Mouse (Mus musculus): ENCODE measurements around the gene 0610009B22Rik.
"Not testable (repeated sequence)": the region's sequence is repeated elsewhere in the genome, so short reads cannot be mapped to it uniquely, and the experiment has no call there.

Gene 0610009B22Rik

DNA sequence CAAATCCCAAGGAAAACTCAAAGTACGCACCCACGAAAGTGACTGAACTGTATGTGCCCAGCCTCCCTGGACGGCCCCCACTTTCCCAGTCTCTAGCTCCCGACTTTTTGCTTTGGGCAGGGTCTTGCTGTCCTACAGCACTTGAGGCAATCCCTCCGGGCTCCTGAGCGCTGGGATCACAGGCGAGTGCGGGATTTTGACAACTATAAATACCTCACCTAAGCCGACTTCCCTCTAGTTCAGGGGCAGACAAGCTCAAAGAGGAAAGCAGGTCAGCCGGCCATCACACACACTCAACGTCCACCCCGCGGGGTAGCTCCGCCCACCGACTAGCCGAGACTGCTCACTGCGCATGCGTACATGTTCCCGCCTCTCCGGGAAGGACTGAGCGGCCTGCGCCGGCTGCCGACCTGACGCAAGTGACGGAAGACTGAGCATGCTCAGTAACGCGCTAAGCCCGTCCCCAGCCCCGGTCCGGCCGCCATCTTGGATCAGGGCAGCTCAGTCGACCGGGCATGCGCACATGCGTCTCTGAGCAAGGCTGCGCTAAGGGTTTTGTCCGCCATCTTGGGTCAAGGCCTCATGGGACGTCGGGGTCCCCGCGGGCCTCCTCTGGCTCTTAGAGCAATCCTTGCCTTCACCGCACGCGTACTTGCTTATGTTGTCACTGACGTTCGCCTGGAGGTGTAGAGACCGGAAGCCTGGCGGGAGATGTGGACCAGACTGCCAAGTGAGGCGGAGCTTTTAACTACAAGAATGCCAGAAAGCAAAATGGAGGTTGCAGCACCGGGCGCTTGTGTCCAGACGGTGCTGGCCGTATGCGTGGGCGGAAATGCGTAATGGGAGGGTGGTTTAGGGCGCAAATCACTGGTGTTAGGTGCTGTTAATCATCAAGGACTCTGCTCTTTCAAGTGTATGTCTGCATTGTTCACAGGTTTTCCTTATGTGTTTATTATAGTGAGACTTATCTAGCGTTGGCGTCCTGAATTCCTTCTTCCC is at the start of gene 0610009B22Rik:
Gene 0610009B22Rik, minus strand, starts transcription at position 545 of the 999 bp plus-strand sequence.
- peak; percentile 100 for DNase-seq

DNA sequence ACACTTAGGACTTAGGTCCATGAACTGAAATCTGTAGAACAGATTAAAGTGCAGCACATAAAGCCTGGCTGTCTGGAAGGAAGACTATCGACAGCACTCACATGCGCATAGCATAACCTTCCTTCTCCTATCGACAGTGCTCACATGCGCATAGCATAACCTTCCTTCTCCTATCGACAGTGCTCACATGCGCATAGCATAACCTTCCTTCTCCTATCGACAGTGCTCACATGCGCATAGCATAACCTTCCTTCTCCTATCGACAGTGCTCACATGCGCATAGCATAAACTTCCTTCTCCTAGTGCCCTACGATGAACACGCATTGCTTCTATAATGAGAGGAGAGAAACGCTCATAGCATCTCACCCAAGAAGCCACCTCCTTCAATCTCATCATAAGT is 45.5 kb upstream of the 0610009B22Rik start:
- DNase-seq, result not testable (repeated sequence)

DNA sequence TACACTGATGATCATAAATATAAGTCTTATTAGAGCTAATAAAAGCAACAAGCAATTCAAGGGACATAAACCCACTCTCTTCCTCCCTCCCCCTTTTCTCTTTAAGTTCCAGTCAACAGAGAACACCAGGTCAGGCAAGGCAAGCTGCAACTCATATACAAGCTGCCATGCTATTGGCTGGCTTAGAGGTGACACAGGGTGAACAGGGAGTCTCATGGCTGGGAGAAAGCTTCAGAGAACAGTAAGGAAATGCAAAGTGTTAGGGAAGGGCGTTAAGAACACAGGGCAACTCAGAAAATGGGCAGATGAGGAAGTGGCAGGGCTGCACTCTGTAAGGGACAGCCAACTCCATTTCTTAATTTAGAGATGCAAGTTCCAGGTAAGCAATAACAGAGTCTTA is 44.2 kb upstream of the 0610009B22Rik start:
- DNase-seq, result no peak

DNA sequence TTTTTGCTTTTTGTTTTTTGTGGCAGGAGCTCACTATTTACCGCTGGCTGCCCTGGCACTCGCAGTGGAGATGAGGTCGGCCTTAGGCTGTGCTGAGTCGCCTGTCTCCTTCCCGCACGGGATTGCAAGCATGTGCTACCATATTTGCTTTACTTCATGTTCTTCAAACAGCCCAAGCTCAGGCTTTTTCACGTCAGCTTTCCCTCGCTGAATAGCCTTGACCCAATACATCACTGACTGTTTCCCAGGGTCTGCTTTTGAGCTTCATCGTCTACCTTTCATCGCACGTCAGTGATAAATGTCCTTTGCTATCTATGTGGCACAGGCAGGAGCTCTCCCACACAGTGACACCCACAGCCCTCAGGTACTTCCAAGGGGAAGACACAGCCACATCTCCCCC is 32.4 kb upstream of the 0610009B22Rik start:
- DNase-seq, result no peak

DNA sequence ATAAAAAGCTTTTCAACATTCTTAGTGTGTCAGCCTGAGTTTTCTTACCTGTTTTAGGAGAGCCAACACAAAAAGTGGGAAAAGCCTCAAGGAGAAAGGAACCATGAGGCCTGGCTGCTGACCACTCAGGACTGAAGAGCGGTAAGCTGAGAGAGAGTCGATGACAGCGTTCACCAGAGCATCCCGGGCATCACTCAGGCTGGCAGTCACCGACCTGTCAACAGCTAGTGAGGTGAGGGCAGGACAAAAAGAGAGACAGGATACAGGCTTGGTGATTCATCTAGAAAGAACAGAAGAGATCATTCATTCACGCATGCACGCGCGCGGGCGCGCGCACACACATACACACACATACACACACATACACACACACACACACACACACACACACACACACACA is 18.4 kb upstream of the 0610009B22Rik start:
- no peak for DNase-seq

DNA sequence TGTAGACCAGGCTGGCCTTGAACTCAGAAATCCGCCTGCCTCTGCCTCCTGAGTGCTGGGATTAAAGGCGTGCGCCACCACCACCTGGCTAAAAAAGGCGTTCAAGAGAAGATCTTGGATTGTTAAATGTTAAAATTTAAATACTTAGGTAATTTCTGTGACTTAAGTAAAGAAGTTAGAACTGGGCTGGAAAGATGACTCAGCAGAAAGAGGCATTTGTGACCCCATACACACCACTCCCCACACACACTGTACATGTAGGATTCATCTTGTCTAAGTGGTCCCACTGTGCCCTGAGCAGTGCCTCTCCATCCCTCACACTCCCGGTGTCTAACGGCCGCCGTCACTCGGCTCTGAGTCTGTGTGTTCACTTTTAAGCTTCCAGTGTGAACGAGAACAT is 17.8 kb upstream of the 0610009B22Rik start:
- no peak for DNase-seq

DNA sequence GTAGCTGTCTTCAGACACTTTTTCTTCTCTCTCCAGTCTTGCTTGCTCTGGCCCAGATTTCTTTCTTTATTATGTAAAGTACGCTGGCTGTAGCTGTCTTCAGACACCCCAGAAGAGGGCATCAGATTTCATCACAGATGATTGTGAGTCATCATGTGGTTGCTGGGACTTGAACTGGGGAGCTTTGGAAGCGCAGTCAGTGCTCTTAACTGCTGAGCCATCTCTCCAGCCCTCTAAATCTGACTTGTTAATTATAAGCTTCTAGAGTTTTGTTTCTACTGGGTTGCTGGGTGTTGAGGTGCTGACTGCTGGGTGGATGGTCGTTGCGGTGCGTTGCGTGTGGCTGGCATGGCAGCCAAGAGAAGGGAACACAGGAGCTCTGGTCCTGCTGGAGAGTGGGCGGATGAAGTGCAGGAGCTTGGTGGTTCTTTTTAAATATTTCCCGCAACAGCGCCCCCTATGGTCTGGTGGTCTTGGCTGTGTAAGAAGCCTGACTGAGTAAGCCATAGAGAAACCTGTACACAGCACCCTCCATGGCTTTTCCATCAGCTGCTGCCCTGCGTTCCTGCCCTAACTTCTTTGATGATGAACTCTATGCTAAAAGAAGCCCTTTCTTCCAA is 14.8 kb upstream of the 0610009B22Rik start:
- no peak for DNase-seq

DNA sequence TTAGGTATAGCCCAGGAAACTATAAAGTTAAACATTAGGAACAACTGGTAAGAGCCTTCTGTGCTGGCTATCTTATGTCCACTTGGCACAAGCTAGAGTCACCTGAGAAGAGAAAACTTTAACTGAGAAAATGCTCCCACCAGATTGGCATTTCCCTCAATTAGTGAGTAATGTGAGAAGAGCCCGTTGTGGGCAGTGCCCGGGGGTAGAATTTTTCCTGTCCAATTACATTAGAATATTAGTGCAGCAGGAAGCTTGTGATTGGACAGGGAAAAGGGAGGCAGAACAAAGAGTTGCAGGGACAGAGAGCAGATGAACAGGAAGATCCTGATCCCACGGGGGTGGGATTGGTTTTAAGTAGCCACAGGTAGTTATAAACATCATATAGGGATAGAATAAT is 14.2 kb upstream of the 0610009B22Rik start:
- no peak for DNase-seq

DNA sequence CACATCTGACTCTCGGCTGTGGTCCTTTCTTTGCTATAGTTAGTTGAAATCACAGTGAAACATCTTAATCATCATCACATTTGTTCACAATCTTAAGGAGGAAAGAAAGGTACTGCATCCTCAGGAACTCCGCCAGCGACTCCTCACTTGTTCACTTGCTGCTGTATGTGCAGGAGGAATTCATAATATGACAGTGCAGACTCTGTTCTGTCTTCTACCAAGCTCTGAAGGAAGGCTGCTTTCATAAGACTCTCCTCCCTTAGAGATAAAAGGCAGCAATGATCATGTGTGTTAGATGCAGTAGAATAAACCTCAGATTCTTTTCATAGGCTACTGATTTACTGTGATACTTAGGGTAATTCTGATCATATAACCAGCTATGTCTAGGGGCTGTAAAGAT is 6.3 kb upstream of the 0610009B22Rik start:
- no peak for DNase-seq

DNA sequence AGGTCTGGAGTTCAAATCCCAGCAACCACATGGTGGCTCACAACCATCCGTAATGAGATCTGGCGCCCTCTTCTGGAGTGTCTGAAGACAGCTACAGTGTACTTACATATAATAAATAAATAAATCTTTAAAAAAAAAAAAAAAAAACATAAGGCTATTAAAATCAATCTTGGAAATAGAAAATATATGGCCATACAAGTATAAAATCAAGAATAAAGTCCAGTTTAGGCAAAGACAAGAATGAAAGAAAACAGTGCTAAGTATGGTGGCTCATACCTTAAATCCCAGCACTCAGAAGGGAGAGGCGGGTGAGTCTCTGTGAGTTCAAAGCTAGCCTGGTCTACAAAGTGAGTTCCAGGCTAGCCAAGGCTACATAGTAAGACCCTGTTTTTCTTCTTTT is 1.9 kb upstream of the 0610009B22Rik start:
- not testable (repeated sequence) for DNase-seq

DNA sequence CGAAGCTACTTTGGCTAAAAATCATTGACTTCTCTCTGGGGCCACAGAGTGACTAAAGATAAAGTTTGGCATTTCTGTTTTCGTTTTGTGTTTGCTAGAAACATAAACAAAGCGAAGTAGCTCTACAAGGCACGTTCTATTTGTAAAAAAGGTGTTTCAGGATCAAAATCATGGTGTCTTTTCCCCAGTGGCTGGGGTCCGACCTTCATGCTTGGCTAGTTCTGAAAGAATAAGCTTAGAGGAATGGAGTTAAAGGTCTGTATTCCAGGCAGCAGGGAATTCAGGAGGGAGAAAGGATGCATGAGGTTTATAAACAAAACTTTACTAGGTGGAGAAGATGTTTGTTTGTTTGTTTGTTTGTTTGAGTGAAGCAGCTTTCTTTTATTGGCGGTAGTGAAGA is 669 bp upstream of the 0610009B22Rik start:
- DNase-seq, result no peak

DNA sequence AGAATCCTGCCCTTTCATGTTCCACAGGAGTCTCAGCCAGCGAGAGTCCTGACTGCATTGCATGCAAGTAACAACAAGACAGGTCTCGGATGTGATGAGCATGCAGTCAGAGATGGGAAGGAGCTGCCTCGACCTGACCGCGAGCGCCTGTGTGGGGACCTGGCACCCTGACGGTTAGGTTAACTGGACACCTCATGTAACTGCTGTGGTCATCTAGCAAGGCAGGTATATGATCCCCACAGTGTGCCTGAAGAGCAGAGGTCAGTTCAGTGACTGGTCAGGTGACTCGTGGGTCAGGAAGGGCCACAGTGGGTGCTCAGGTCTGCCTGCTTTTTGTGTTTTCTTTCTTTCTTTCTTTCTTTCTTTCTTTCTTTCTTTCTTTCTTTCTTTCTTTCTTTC is 6.7 kb downstream of the 0610009B22Rik start:
- no peak for DNase-seq

DNA sequence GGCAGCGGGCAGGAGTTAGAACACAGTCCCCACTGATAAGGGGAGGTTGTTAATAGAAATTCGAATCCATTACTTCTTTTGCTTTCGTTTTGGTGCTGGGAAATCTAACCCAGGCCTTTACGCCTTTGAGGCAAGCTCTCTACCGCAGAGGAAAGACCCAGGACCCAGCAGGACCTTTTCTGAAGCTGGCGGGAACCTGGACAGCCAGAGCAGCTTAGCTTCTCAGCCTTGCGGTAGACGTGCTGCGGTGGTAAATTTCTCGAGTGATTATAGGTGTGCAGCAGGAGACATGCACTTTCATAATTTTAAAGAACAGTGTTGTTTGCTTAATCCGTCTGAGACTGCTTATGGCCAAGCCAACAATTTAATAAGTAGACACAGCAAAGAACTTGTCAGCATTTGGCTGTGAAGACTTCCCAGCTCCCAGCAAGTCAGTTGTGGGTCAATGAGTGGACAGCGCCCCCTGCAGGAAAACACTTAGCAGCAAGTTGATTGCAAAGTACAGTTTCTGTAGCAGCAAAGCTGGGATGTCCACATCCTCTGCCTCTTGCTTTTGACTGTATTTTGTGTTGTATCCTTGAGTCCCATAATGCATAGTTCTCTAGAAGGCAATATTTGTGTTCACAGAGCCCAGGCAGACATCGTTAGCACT is 7.2 kb downstream of the 0610009B22Rik start:
- peak; percentile 80 for DNase-seq

DNA sequence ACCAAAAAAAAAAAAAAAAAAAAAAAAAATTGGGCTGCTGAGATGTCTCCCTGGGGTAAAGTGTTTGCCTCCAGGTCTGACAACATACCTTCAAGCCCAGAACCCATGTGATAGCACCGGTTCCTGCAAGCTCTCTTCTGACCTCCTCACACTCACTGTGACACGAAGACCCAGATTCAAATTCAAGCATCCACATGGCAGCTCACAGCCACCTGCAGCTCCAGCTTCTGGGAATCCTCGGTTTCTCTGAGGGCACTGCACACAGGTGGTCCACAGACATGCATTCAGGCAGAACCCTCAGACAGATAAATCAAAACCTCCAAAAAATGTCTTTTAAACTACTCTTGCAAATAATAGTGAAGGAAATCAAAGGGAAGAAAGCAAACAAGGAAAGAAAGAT is 9.2 kb downstream of the 0610009B22Rik start:
- no peak for DNase-seq

DNA sequence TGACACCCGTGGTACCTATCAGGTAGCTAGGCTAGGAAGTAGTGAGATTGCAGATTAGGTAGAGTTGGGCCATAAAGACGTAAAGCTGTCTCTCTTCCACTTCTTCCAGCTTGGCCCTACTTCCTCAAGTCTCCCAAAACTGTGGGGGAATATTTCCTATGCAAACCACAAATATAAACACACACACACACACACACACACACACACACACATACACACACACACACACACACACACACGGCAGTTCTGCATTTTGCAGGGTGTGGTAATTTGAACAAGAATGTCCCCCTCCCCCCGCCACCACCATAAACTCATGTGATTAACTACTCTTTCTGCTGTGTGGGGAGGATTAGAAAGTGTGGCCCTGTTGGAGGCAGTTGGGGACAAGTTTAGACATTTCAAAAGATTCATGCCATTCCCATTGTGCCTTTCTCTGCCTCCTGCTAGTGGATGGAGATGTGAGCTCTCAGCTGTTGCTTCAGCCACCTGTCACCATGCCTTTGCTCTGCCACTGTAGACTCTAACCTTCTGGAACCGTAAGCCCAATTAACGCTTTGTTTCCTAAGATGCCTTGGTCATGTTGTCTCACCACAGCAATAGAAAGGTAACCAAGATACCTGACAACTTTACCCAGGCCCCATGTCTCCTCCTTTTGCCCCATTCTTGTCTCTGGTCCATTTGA is 10.8 kb downstream of the 0610009B22Rik start:
- DNase-seq, result no peak

DNA sequence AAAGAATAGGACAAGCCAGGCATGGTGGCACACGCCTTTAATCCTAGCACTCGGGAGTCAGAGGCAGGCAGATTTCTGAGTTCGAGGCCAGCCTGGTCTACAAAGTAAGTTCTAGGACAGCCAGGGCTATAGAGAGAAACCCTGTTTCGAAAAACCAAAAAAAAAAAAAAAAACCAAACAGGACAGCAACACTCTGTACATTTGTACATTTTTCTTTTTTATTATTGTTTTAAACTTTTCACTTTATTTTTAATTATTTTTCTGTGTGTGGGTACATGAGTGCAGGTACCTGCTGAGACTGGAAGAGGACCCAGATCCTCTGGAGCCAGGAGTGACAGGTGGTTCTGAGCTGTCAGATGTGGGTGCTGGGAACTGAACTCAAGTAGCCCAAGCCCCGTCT is 13.3 kb downstream of the 0610009B22Rik start:
- DNase-seq, result no peak

DNA sequence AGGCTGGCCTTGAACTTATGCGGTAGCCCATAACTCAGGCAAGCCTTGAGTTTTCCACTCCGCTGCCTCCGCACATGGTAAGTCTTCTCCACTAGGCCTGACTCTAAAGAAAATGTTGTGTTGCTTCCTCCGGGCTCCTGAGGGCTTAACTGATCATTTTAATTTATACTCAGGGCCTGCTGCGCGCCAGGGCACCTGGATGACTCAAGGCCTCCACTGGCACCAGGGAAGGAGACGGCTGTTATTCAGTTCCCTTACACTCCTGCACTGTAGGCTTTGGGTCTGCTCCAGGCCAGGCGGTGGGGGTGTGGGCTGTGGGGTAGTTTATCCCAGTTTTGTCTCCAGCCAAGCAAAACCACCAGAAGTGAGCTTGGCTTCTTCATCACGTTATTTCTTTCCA is 15.4 kb downstream of the 0610009B22Rik start:
- DNase-seq, result no peak

DNA sequence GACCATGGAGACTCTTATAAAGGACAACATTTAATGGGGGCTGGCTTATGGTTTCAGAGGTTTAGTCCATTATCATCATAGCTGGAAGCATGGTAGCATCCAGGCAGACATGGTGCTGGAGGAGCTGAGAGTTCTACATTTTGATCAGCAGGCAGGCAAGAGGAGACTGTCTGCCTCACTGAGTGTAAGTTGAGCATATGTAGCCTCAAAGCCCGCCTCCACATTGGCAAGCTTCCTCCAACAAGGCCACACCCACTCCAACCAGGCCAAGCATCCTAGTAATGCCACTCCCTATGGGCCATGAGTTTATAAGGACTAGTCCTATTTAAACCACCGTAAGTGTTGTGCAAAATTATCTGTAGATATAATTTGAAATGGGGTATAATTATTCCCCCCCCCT is 17.3 kb downstream of the 0610009B22Rik start:
- DNase-seq, result no peak

DNA sequence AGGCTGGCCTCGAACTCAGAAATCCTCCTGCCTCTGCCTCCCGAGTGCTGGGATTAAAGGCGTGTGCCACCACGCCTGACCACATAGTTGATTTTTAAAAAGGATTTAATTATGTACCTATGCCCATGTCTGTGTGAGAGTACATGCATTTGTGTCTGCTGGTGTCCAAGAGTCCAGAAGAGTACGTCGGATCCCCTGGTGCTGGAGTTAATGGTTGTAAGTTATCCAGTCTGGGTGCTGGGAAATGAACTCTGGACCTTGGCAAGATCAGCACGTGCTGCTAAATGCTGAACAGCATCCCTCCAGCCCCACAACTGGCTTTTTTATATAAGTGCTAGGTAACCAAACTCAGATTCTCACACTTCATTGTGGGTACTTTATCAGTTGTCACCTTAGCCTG is 17.8 kb downstream of the 0610009B22Rik start:
- no peak for DNase-seq

DNA sequence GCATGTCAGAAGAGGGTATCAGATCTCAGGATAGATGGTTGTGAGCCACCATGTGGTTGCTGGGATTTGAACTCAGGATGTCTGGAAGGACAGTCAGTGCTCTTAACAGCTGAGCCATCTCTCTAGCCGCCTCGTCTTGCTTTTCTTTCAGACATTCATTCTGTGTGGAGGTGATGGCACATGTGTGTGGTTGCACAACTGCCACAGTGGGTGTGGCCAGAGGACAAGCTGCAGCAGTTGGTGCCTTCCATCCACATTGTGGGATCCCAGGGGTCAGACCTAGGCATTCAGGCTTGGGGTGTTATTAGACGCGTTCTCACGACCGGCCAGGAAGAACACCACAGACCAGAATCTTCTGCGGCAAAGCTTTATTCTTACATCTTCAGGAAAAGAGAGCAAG is 23.9 kb downstream of the 0610009B22Rik start:
- DNase-seq, result not testable (repeated sequence)

DNA sequence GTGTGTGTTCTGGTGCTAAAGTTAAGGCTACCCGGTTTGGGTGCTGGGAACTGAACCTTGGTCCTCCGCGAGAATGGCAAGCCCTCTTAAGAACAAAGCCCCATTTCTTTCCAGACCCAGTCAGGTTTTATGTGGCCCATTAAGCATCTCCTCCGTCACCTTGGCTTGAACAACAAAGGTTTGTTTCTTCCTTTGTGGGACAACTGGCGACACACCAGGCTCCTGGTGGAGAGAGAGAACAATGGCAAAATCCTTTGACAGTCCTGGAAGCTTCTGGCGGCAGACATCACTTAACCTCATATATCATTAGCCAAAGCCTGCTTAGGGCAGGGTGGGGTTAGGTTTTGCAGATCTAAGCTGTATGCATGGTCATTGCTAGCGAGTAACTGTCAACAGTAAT is 26.0 kb downstream of the 0610009B22Rik start:
- DNase-seq, result no peak

DNA sequence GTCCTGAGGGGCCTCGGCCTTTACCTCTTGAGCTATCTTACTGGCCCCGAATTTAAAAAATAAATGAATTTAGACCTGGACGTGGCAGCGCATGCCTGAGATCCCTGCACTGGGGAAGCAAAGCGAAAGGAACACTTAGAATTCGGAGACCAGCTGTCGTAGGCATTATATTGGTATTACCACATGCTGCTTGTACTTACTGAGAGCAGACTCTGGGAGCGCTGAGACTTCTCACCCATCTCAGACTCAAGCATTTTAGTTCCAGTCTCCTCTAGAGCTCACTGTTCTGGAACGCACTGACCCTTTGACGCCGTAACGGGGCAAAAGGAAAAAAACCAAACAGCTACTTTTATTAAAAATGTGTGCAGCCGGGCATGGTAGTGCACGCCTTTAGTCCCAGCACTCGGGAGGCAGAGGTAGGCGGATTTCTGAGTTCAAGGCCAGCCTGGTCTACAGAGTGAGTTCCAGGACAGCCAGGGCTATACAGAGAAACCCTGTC is 26.8 kb downstream of the 0610009B22Rik start:
- DNase-seq, result no peak

DNA sequence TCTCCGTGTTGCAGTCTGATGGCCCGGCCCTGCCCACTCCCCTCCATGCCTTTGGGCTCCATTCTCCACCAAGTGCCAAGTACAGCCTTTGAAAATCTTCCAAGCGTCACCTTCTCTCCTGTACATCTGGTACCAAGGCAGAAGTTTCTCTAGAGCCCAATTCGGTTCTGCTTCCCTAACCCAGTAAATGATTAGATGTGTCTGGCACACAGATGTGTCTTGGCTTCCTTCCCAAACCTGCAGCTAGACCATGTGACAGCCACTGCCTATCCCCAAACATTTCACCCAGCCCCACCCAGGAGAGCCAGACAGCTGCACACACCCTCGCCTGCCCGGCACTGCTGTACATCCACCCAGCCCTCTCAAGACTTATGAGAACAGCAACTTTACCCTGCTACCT is 30.0 kb downstream of the 0610009B22Rik start:
- no peak for DNase-seq
